Mouse (Mus musculus) heart, embryonic 10.5 days (tissue): Measurements from ENCODE around the gene Trim25. TPM values are rescaled to one million over a fixed set of nuclear protein-coding genes. Genes with fewer than 3 reads are reported as not detected.

Experiments
- DNase-seq: peaks from one replicate; pipeline ENCODE4 v3.0.0-alpha.2; 2017; ENCODE audit warnings: low spot score
- H3K27ac ChIP-seq: fragments of 300-500 bp; sonication (generic); 2 replicates; pipeline ENCODE4 v1.5.1; 2016; ENCODE audit warnings: mild to moderate bottlenecking
- H3K27me3 ChIP-seq: fragments of 300-500 bp; sonication (generic); 2 replicates; pipeline ENCODE4 v1.6.1; 2016; ENCODE audit warnings: mild to moderate bottlenecking; ENCODE audit not compliant: poor library complexity, insufficient read depth, severe bottlenecking
- H3K36me3 ChIP-seq: fragments of 300-500 bp; sonication (generic); 2 replicates; pipeline ENCODE4 v1.6.1; 2016; ENCODE audit warnings: mild to moderate bottlenecking, moderate library complexity
- H3K4me1 ChIP-seq: fragments of 300-500 bp; sonication (generic); 2 replicates; pipeline ENCODE4 v1.6.1; 2016; ENCODE audit warnings: mild to moderate bottlenecking
- H3K4me3 ChIP-seq: fragments of 300-500 bp; sonication (generic); 2 replicates; pipeline ENCODE4 v1.5.1; 2016; ENCODE audit warnings: mild to moderate bottlenecking, moderate library complexity
- H3K9me3 ChIP-seq: fragments of 300-500 bp; sonication (generic); 2 replicates; pipeline ENCODE4 v1.6.1; 2016; ENCODE audit warnings: mild to moderate bottlenecking, moderate library complexity
- WGBS: fragments of 180-500 bp; shearing (Covaris S2); methylation state at CpG from one replicate; pipeline ENCODE4 v1.1.7; 2016; 5-methylcytosine and 5-hydroxymethylcytosine counted together
- polyA plus RNA-seq: library from polyadenylated mRNA; unstranded; fragments of >200 nt; fragmentation: Nextera tagmentation; extraction: Ambion mirVana; gene quantifications from 2 replicates; pipeline ENCODE4 v1.2.1, GENCODE M21; 2016

Gene Trim25
- 12.7 and 13.9 TPM in 2 replicates for polyA plus RNA-seq

DNA sequence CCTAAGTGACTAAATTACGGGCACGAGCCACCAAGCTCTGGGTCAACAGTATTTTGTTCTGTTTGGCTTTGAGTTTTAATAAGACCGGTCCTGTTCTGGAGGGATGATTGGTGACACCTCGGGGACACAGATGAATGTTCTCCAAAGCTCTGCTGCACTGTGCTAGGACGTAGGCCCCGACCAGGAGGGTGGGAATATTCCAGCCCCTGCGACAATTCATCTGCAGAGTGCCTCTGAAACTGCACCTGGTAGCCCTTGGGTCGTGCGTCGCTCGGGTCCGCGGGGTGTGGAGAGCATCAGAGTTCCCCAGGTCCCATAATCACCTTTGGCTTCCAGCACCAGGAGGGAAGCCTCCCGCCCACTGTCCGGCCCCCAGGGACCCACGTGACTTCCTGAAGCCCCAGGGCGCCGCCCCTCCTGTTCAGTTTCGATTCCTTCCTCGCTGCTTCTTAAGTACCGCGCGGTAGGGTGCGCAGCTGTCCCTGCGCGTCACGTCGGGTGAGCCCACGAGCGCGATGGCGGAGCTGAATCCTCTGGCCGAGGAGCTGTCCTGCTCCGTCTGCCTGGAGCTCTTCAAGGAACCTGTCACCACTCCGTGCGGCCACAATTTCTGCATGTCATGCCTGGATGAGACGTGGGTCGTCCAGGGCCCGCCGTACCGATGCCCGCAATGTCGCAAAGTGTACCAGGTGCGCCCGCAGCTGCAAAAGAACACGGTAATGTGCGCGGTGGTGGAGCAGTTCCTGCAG lies at the start of gene Trim25:
Gene Trim25 (plus strand): TSS at position 403 of the 749 bp plus-strand sequence.
- DNase-seq: peak; percentile 96
- WGBS: 2% methylated on average over 48 of the region's 48 CpGs
- H3K4me1 ChIP-seq: peaks cover 35% of the 10 kb centered on the region
- H3K27ac ChIP-seq: peak within 1 kb of the TSS; percentile 91
- no peaks in the 10 kb centered on the region for H3K9me3 ChIP-seq
- H3K27me3 ChIP-seq: no peaks in the 10 kb centered on the region; the same call in 1 of the 2 replicates
- H3K4me3 ChIP-seq: peak within 1 kb of the TSS; percentile 81
- no peaks in the 10 kb centered on the region for H3K36me3 ChIP-seq

DNA sequence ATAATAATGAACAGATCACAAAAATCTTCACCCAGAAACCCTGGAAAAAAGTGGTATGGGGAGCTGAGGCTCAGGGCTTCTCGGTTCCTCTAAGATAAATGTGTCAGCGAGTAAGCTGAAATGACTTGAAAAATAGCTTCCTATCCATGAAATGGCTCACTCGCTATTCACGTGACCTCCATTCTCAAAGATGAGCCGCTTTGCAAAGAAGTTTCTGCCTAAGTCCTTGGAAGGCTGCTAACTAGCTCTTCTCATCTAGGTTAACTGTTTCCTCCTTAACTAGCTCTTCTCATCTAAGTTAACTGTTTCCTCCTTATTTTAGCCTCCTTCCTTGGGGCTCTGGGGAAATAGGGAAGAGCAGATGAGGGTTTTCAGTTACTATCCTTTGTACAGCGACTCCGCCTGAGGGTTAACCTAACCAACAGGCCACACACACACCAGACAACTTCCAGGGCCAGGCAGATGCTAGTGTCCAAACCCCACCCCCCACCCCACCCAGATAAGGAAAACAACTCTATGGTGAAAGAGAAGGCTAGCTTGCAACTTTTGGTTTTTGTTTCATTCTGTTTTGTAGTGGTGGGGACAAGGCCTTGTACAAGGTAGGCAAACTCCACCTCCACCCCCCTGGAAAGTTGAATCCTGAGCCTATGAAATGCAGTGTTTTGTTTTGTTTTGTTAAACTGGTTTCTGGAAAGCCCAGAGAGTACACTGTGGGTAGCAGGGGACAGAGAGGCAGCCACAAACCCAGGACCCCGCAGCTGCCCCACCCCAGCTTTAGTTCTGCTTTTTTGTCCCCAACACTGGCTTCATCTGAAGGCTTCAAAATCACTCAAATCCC lies 49.2 kb upstream of the Trim25 start:
- H3K27ac ChIP-seq: no peak overlapping the region
- no peaks in the 10 kb centered on the region for H3K27me3 ChIP-seq
- H3K9me3 ChIP-seq: no peaks in the 10 kb centered on the region
- DNase-seq: no peak
- peaks cover 23% of the 10 kb centered on the region for H3K36me3 ChIP-seq
- H3K4me1 ChIP-seq: peaks cover 20% of the 10 kb centered on the region
- WGBS: 84% methylated on average over 8 of the region's 8 CpGs
- H3K4me3 ChIP-seq: no peak overlapping the region

- peaks cover 25% of the 10 kb centered on the region for H3K4me1 ChIP-seq
- WGBS: 78% methylated on average over 13 of the region's 13 CpGs
- no peak overlapping the region for H3K27ac ChIP-seq
- H3K36me3 ChIP-seq: peaks cover 17% of the 10 kb centered on the region
- H3K9me3 ChIP-seq: no peaks in the 10 kb centered on the region
- no peaks in the 10 kb centered on the region for H3K27me3 ChIP-seq
- no peak overlapping the region for H3K4me3 ChIP-seq
- DNase-seq: no peak
Measured at GRCm38 (mm10) chr11:88950640-88951250, 48.4 kb upstream of the Trim25 start.

GRCm38 (mm10) chr11:88951576-88951975 lies 47.6 kb upstream of the Trim25 start:
- peaks cover 25% of the 10 kb centered on the region for H3K4me1 ChIP-seq
- H3K4me3 ChIP-seq: no peak overlapping the region
- DNase-seq: no peak
- H3K27ac ChIP-seq: no peak overlapping the region
- 87% methylated on average over 2 of the region's 2 CpGs for WGBS
- no peaks in the 10 kb centered on the region for H3K9me3 ChIP-seq
- peaks cover 11% of the 10 kb centered on the region for H3K36me3 ChIP-seq
- no peaks in the 10 kb centered on the region for H3K27me3 ChIP-seq

- Histone ChIP-seq H3K36me3 (peaks cover 5% of the 10 kb centered on the region; the same call in 1 of the 2 replicates), H3K4me1 (peaks cover 25% of the 10 kb centered on the region), H3K9me3 (no peaks in the 10 kb centered on the region), H3K4me3 (no peak overlapping the region), H3K27ac (no peak overlapping the region), H3K27me3 (no peaks in the 10 kb centered on the region)
- WGBS: 90% methylated on average over 5 of the region's 5 CpGs
- DNase-seq: no peak
Measured at GRCm38 (mm10) chr11:88952117-88952516, 47.1 kb upstream of the Trim25 start.

- peaks cover 5% of the 10 kb centered on the region; the same call in 1 of the 2 replicates for H3K36me3 ChIP-seq
- WGBS: 87% methylated on average over 3 of the region's 3 CpGs
- H3K4me1 ChIP-seq: peaks cover 25% of the 10 kb centered on the region
- no peaks in the 10 kb centered on the region for H3K9me3 ChIP-seq
- DNase-seq: no peak
- H3K4me3 ChIP-seq: no peak overlapping the region
- no peak overlapping the region for H3K27ac ChIP-seq
- no peaks in the 10 kb centered on the region for H3K27me3 ChIP-seq
Measured at GRCm38 (mm10) chr11:88953582-88953981, 45.6 kb upstream of the Trim25 start.

GRCm38 (mm10) chr11:88954803-88955202 lies 44.4 kb upstream of the Trim25 start:
- under 1% methylated on average over 4 of the region's 4 CpGs for WGBS
- peaks cover 25% of the 10 kb centered on the region for H3K4me1 ChIP-seq
- no peaks in the 10 kb centered on the region for H3K27me3 ChIP-seq
- DNase-seq: no peak
- peaks cover 5% of the 10 kb centered on the region; the same call in 1 of the 2 replicates for H3K36me3 ChIP-seq
- H3K9me3 ChIP-seq: no peaks in the 10 kb centered on the region
- H3K27ac ChIP-seq: peak overlapping the region; percentile 88
- peak overlapping the region; percentile 65 for H3K4me3 ChIP-seq

GRCm38 (mm10) chr11:88955217-88955969 lies 43.8 kb upstream of the Trim25 start, which contains the start of gene Scpep1:
Gene Scpep1, minus strand, starts transcription at chr11:88955465.
- Histone ChIP-seq H3K4me1 (peaks cover 19% of the 10 kb centered on the region; the same call in 1 of the 2 replicates), H3K27me3 (no peaks in the 10 kb centered on the region), H3K9me3 (no peaks in the 10 kb centered on the region), H3K4me3 (peak within 1 kb of the TSS; percentile 65), H3K36me3 (peaks cover 5% of the 10 kb centered on the region; the same call in 1 of the 2 replicates), H3K27ac (peak within 1 kb of the TSS; percentile 88)
- peak; percentile 97 for DNase-seq
- WGBS: 5% methylated on average over 34 of the region's 34 CpGs

DNA sequence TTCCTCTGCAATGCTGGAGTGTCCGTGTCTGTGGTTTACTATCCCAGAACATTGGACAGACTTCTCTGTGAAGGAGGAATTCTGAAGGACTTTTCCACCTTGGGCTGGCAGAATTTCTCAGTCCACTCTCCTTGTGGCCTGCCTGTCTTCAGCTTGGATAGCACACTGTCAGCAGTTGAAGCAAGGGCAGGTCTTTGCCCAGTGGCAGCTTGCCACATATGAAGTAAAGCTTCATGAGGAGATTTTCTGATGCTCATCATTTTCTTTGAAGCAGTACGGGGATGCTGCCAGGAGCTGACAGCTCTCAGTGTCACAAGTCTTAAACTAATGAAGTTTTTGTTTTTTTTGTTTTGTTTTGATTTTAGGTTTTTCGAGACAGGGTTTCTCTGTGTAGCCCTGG lies 40.3 kb upstream of the Trim25 start:
- H3K9me3 ChIP-seq: no peaks in the 10 kb centered on the region

GRCm38 (mm10) chr11:88966881-88967361 lies 32.3 kb upstream of the Trim25 start, which contains the start of gene Elobl:
Gene Elobl, minus strand, starts transcription at chr11:88966931.
- Histone ChIP-seq H3K27me3 (no peaks in the 10 kb centered on the region), H3K9me3 (no peaks in the 10 kb centered on the region), H3K4me3 (no peak within 1 kb of the TSS), H3K27ac (no peak within 1 kb of the TSS), H3K36me3 (no peaks in the 10 kb centered on the region), H3K4me1 (no peaks in the 10 kb centered on the region)
- 80% methylated on average over 2 of the region's 3 CpGs for WGBS
- no peak for DNase-seq

More for the DNA sequence above, 40.3 kb upstream of the Trim25 start:
- no peak for DNase-seq
- no peaks in the 10 kb centered on the region for H3K27me3 ChIP-seq
- H3K4me1 ChIP-seq: 0 out of 2 replicates have a peak, but pooled peaks cover 14% of the 10 kb centered on the region
- no peaks in the 10 kb centered on the region for H3K36me3 ChIP-seq
- WGBS: 81% methylated on average over 3 of the region's 3 CpGs
- no peak overlapping the region for H3K4me3 ChIP-seq
- no peak overlapping the region for H3K27ac ChIP-seq

DNA sequence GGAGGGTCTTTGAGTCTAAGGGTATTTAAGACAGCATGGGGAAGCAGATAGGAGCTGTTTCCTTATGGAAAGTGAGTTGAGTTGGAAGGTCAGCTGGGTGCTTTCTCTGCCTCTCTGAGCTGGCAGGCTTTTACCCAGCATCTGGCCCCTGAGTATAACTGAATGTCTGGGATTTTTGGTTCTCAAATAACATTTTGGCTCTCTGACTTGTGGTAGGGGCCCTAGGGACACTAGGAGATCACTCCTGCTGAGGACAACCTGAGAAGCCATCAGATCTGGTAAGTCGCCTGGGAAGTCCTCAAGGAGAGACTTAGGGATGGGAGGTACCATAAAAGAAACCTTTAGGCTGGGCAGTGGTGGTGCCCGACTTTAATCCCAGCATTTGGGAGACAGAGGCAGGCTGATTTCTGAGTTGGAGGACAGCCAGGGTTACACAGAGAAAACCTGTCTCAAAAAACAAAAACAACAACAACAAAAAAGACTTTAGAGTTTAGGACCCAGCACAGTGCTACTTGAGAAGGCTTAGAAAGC lies 28.9 kb upstream of the Trim25 start, which contains the start of gene Coil:
Gene Coil (plus strand): TSS at position 51 of the 531 bp plus-strand sequence.
- peak; percentile 88 for DNase-seq
- H3K27ac ChIP-seq: no peak within 1 kb of the TSS
- H3K9me3 ChIP-seq: no peaks in the 10 kb centered on the region
- H3K4me1 ChIP-seq: peaks cover 8% of the 10 kb centered on the region; the same call in 1 of the 2 replicates
- no peak within 1 kb of the TSS for H3K4me3 ChIP-seq
- no peaks in the 10 kb centered on the region for H3K36me3 ChIP-seq
- no peaks in the 10 kb centered on the region for H3K27me3 ChIP-seq
- 28% methylated on average over 2 of the region's 2 CpGs for WGBS
